Mouse (Mus musculus) heart, adult 2 months (tissue): ENCODE measurements around the gene Pmel.

ENCODE experiments used
- CTCF ChIP-seq: fragments of 200-600 bp; IDR thresholded peaks from 2 replicates; pipeline ENCODE4 v1.8.1; 2022; ENCODE audit warnings: antibody characterized with exemption, mild to moderate bottlenecking, moderate library complexity
- EP300 ChIP-seq: fragments of 200-500 bp; IDR thresholded peaks from 2 replicates; pipeline ENCODE4 v1.6.1; 2011; ENCODE audit warnings: low read depth, low read length, control low read depth; ENCODE audit not compliant: insufficient read depth
- POLR2A ChIP-seq: fragments of 200-500 bp; IDR thresholded peaks from 2 replicates; pipeline ENCODE4 v1.6.1; 2011; ENCODE audit warnings: mild to moderate bottlenecking, low read depth, low read length, control low read depth; ENCODE audit not compliant: insufficient read depth

DNA sequence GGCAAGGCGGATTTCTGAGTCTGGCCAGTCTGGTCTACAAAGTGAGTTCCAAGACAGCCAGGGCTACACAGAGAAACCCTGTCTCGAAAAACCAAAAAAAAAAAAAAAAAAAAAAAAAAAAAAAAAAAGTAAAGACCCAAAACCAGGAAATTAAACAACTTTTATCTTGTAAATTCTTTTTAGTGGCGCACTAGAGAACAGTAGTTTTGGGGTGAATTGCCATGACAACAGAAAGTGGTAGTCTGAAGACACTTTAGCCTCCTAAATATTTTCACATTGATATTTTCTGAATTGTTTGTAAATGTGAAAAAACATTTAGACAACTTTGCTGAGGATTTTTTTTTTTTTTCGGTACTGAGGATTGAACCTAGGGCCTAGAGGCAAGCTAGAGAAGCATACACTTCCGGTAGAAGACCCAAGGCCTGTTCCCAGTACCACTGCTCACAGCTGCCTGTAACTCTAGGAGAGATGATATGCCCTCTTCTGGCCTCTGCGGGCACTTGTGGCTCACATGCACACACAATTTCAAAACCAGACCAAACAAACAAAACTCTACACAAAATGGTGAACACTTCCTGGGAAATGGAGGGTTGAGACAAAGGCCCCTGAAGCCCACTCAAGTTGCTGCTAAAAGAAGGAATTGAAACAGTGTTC is 6.8 kb upstream of the Pmel start:
- TF ChIP-seq EP300 (no peak), POLR2A (no peak), CTCF (no peak)
